Mouse (Mus musculus) CH12F3 (cell line): Measurements from ENCODE around the gene Ccdc8.

Experiments
- in situ Hi-C: fragments of 300-500 bp; cut with MboI; formaldehyde crosslinking; loops from 2 replicates; pipeline ENCODE4 v1.14.3; 2020; ENCODE audit warnings: low sequenced_read_pairs

Ccdc8 gene

GRCm38 (mm10) chr7:16992451-16992807, at the start of gene Ccdc8:
Gene Ccdc8 (plus strand): TSS chr7:16992708.
- in situ Hi-C loops = no loop called here

GRCm38 (mm10) chr7:16942861-16943260, 49.6 kb upstream of the Ccdc8 start:
- in situ Hi-C loops = loop anchor here (25.0 kb wide), 1 partner anchor 1944 kb away; no protein-coding TSS in a partner anchor

- in situ Hi-C loops = loop anchor here (25.0 kb wide), 1 partner anchor 1943 kb away; no protein-coding TSS in a partner anchor
These were observed 48.3 kb upstream of the Ccdc8 start, which contains the start of gene Pnmal2 for GRCm38 (mm10) chr7:16944061-16944807. Gene Pnmal2 (plus strand): TSS chr7:16944682.

GRCm38 (mm10) chr7:16944808-16945315, 47.6 kb upstream of the Ccdc8 start:
- in situ Hi-C loops = loop anchor here (25.0 kb wide), 1 partner anchor 1942 kb away; no protein-coding TSS in a partner anchor

GRCm38 (mm10) chr7:16945419-16945818, 47.1 kb upstream of the Ccdc8 start:
- in situ Hi-C loops = loop anchor here (25.0 kb wide), 1 partner anchor 1942 kb away; no protein-coding TSS in a partner anchor

- in situ Hi-C loops = loop anchor here (25.0 kb wide), 1 partner anchor 1941 kb away; no protein-coding TSS in a partner anchor
These were observed 45.8 kb upstream of the Ccdc8 start for GRCm38 (mm10) chr7:16946441-16947348.

- in situ Hi-C loops = loop anchor here (25.0 kb wide), 1 partner anchor 1940 kb away; no protein-coding TSS in a partner anchor
These were observed 45.1 kb upstream of the Ccdc8 start for GRCm38 (mm10) chr7:16947349-16947895.

- in situ Hi-C loops = loop anchor here (25.0 kb wide), 1 partner anchor 1939 kb away; no protein-coding TSS in a partner anchor
These were observed 44.5 kb upstream of the Ccdc8 start for GRCm38 (mm10) chr7:16947959-16948361.

- in situ Hi-C loops = loop anchor here (25.0 kb wide), 1 partner anchor 1938 kb away; no protein-coding TSS in a partner anchor
These were observed 43.5 kb upstream of the Ccdc8 start for GRCm38 (mm10) chr7:16948923-16949458.

GRCm38 (mm10) chr7:16949908-16950841, 42.3 kb upstream of the Ccdc8 start:
- in situ Hi-C loops = loop anchor here (5.0 to 25.0 kb wide), 2 partner anchors 47 to 1937 kb away; no protein-coding TSS in a partner anchor

GRCm38 (mm10) chr7:16950861-16951635, 41.5 kb upstream of the Ccdc8 start:
- in situ Hi-C loops = loop anchor here (5.0 kb wide), 1 partner anchor 46 kb away; no protein-coding TSS in a partner anchor

- in situ Hi-C loops = loop anchor here (5.0 kb wide), 1 partner anchor 44 kb away; no protein-coding TSS in a partner anchor
These were observed 38.7 kb upstream of the Ccdc8 start for GRCm38 (mm10) chr7:16953776-16954175.

GRCm38 (mm10) chr7:16955712-16956111, 36.8 kb upstream of the Ccdc8 start:
- in situ Hi-C loops = no loop called here

- in situ Hi-C loops = no loop called here
These were observed 35.9 kb upstream of the Ccdc8 start for GRCm38 (mm10) chr7:16956410-16957265.

- in situ Hi-C loops = no loop called here
These were observed 32.8 kb upstream of the Ccdc8 start, which contains the start of gene Pnmal1 for GRCm38 (mm10) chr7:16959539-16960187. Gene Pnmal1 (plus strand): TSS chr7:16959679.

- in situ Hi-C loops = no loop called here
These were observed 30.8 kb upstream of the Ccdc8 start for GRCm38 (mm10) chr7:16961678-16962077.

GRCm38 (mm10) chr7:16968414-16968813, 24.1 kb upstream of the Ccdc8 start:
- in situ Hi-C loops = no loop called here
